Mouse (Mus musculus) megakaryocyte, embryonic 14.5 days (primary cell): Measurements from ENCODE around the gene Ptpn13.

Experiments used
- FLI1 ChIP-seq: IDR thresholded peaks from 2 replicates; pipeline ENCODE4 v1.6.1; 2012; ENCODE audit warnings: low read length, inconsistent platforms, mixed read lengths
- GATA1 ChIP-seq: IDR thresholded peaks from 3 replicates; pipeline ENCODE4 v1.6.1; 2012; ENCODE audit warnings: mixed read lengths, low read length, inconsistent platforms, borderline replicate concordance

- TF ChIP-seq GATA1 (no peak), FLI1 (no peak)
Measured at GRCm38 (mm10) chr5:103624831-103625230, 199.8 kb downstream of the Ptpn13 start.
